Mouse (Mus musculus): Measurements from ENCODE around the gene Tgfb2.

DNA sequence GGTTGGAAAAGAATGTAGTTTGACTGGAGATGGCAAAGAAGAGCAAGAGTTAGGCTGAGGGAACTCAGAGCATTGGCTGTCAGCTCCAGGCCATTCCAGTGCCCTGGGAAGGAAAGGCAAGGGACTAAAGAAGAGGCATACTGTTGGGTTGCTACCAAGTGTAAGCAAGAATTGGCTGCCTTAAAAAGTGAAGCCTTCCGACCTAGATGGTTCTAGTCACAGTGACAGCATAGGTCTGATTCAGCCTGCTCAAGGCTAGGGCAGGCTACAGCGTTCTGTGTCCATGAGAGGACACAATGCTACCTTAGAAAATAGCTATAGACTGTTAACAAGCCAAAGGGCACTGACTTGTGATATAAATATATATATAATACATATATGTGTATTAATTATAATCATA, 117.6 kb downstream of the Tgfb2 start:
- TF ChIP-seq CTCF (IDR thresholded peaks at IDR 0.05; ENCODE audit: insufficient read depth, low read length) (no peak), POLR2A (IDR thresholded peaks at IDR 0.05; ENCODE audit: borderline replicate concordance, extremely low read depth, low read depth, low read length) (no peak)
